Comparison of ENCODE assay signal across 14 mouse cellular contexts in the genomic region with DNA sequence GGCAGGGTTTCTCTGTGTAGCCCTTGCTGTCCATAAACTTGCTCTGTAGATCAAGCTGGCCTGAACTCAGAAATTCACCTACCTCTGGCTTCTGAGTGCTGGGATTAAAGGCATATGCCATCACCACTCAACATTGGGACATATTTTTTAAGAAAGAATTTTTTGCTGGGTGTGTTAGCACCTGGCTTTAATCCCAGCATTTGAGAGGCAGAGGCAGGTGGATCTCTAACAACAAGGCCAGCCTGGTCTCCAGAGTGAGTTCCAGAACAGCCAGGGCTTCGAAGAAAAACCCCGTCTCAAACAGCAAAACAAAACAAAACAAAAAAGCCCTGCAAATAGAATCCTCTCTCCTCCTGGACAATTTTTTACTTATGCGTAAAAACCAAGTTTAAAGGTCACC.
"Had no signal": no experiment of that assay in that cellular context is flagged by ENCODE, and none has a peak within 500 bp of the region (broad histone marks: within the 10 kb centered on the region; RNA-seq: fewer than 3 reads in every experiment).

No protein-coding gene starts in this region.

- H3K27me3 ChIP-seq: embryonic facial prominence, embryonic 12.5 days; embryonic facial prominence, embryonic 13.5 days; embryonic facial prominence, embryonic 15.5 days had no signal

- H3K4me2 ChIP-seq: embryonic facial prominence, embryonic 12.5 days; embryonic facial prominence, embryonic 13.5 days; embryonic facial prominence, embryonic 15.5 days; forebrain, embryonic 12.5 days; forebrain, embryonic 13.5 days; forebrain, embryonic 15.5 days had no signal

- H3K9ac ChIP-seq: embryonic facial prominence, embryonic 12.5 days; embryonic facial prominence, embryonic 13.5 days; embryonic facial prominence, embryonic 15.5 days; forebrain, embryonic 12.5 days; forebrain, embryonic 13.5 days; forebrain, embryonic 15.5 days; forebrain, postnatal 0 days had no signal

- H3K36me3 ChIP-seq: embryonic facial prominence, embryonic 10.5 days; embryonic facial prominence, embryonic 12.5 days; embryonic facial prominence, embryonic 13.5 days; embryonic facial prominence, embryonic 15.5 days; forebrain, embryonic 10.5 days; forebrain, embryonic 12.5 days; forebrain, embryonic 15.5 days had no signal

- H3K4me3 ChIP-seq: embryonic facial prominence, embryonic 10.5 days; embryonic facial prominence, embryonic 12.5 days; embryonic facial prominence, embryonic 13.5 days; embryonic facial prominence, embryonic 15.5 days; erythroblast, embryonic 14.5 days; forebrain, embryonic 10.5 days; forebrain, embryonic 12.5 days; forebrain, embryonic 13.5 days; forebrain, embryonic 15.5 days; gastrocnemius, adult 2 months; heart, adult 2 months had no signal

- ATAC-seq: forebrain, embryonic 13.5 days; forebrain, embryonic 14.5 days; forebrain, embryonic 15.5 days; forebrain, embryonic 16.5 days; forebrain, postnatal 0 days had no signal

- H3K9me3 ChIP-seq: embryonic facial prominence, embryonic 15.5 days; forebrain, embryonic 13.5 days; forebrain, embryonic 15.5 days had no signal

- H3K27ac ChIP-seq: embryonic facial prominence, embryonic 12.5 days; embryonic facial prominence, embryonic 13.5 days; embryonic facial prominence, embryonic 15.5 days; forebrain, embryonic 10.5 days; forebrain, embryonic 12.5 days; forebrain, embryonic 13.5 days; forebrain, embryonic 15.5 days; gastrocnemius, adult 2 months; heart, adult 2 months had no signal

- H3K4me1 ChIP-seq: embryonic facial prominence, embryonic 12.5 days; embryonic facial prominence, embryonic 13.5 days; embryonic facial prominence, embryonic 15.5 days; forebrain, embryonic 10.5 days; forebrain, embryonic 12.5 days; forebrain, embryonic 13.5 days had no signal
